ENCODE assay signal across 8 mouse cellular contexts in genomic region chr1:171195046-171195822, GRCm38 (mm10). TPM values are rescaled to one million over a fixed set of nuclear protein-coding genes. Genes with fewer than 3 reads are reported as not detected.
A peak's percentile ranks its signal among the peaks of the same experiment; 100 is the strongest.
DNase-seq lines count a peak whose midpoint lies in the region; ATAC-seq lines count a peak whose summit lies in the region.

No protein-coding gene starts in this region.

- no peaks in the 10 kb centered on the region for H3K9me3 ChIP-seq in kidney, embryonic 16.5 days (ENCODE audit: low read length)
- no peaks in the 10 kb centered on the region for H3K9me3 ChIP-seq in embryonic facial prominence, embryonic 14.5 days (ENCODE audit: control insufficient read depth, low read length)
- H3K9me3 ChIP-seq in limb, embryonic 10.5 days (replicated peaks) = no peaks in the 10 kb centered on the region
- no peaks in the 10 kb centered on the region for H3K9me3 ChIP-seq in neural tube, embryonic 15.5 days (replicated peaks)

- H3K27me3 ChIP-seq in kidney, embryonic 16.5 days (ENCODE audit: insufficient read depth, low read length) = peaks cover 41% of the 10 kb centered on the region
- peaks cover 61% of the 10 kb centered on the region for H3K27me3 ChIP-seq in embryonic facial prominence, embryonic 14.5 days (replicated peaks; ENCODE audit: control insufficient read depth, insufficient read depth, low read length)
- peaks cover 90% of the 10 kb centered on the region for H3K27me3 ChIP-seq in limb, embryonic 10.5 days (ENCODE audit: low read depth, poor library complexity, severe bottlenecking)
- H3K27me3 ChIP-seq in neural tube, embryonic 15.5 days (replicated peaks) = peaks cover 36% of the 10 kb centered on the region

- H3K4me2 ChIP-seq in kidney, embryonic 16.5 days (replicated peaks; ENCODE audit: low read depth, low read length) = peak overlapping the region; percentile 80
- peak overlapping the region; percentile 94 for H3K4me2 ChIP-seq in embryonic facial prominence, embryonic 14.5 days (ENCODE audit: low read depth, low read length)
- H3K4me2 ChIP-seq in neural tube, embryonic 15.5 days = peak overlapping the region; percentile 99

- intact Hi-C loops in left cerebral cortex, postnatal 25 days (cut with DNase I) = no loop called here

- H3K4me1 ChIP-seq in kidney, embryonic 16.5 days (ENCODE audit: insufficient read depth, low read length) = peaks cover 23% of the 10 kb centered on the region
- H3K4me1 ChIP-seq in embryonic facial prominence, embryonic 14.5 days (ENCODE audit: control insufficient read depth, insufficient read depth, low read length) = peaks cover 30% of the 10 kb centered on the region; the same call in 1 of the 2 replicates
- peaks cover 35% of the 10 kb centered on the region for H3K4me1 ChIP-seq in limb, embryonic 10.5 days
- peaks cover 39% of the 10 kb centered on the region for H3K4me1 ChIP-seq in neural tube, embryonic 15.5 days

- DNase-seq in kidney, adult 18-20 months = no peak
- DNase-seq in embryonic facial prominence, embryonic 14.5 days (ENCODE audit: low spot score) = peak; percentile 7
- DNase-seq in limb, embryonic 10.5 days (ENCODE audit: low spot score) = peak; percentile 38
- no peak for DNase-seq in left cerebral cortex, postnatal 25 days (ENCODE audit: low spot score in 2 of 2)

- peak overlapping the region; percentile 49 for H3K4me3 ChIP-seq in kidney, embryonic 16.5 days (ENCODE audit: low read length)
- peak overlapping the region; percentile 56 for H3K4me3 ChIP-seq in embryonic facial prominence, embryonic 14.5 days (ENCODE audit: low read depth, low read length)
- peak overlapping the region; percentile 65 for H3K4me3 ChIP-seq in limb, embryonic 10.5 days
- peak overlapping the region; percentile 58 for H3K4me3 ChIP-seq in neural tube, embryonic 15.5 days (replicated peaks)

- no peak overlapping the region for H3K27ac ChIP-seq in kidney, embryonic 16.5 days (ENCODE audit: low read length)
- no peak overlapping the region for H3K27ac ChIP-seq in embryonic facial prominence, embryonic 14.5 days (replicated peaks; ENCODE audit: low read depth, low read length)
- H3K27ac ChIP-seq in limb, embryonic 10.5 days = no peak overlapping the region; the same call in 1 of the 2 replicates
- 0 out of 2 replicates have a peak overlapping the region, but pooled peaks have one; percentile 24 for H3K27ac ChIP-seq in neural tube, embryonic 15.5 days (replicated peaks)

- H3K36me3 ChIP-seq in kidney, embryonic 16.5 days (ENCODE audit: insufficient read depth, low read length) = no peaks in the 10 kb centered on the region
- H3K36me3 ChIP-seq in embryonic facial prominence, embryonic 14.5 days (ENCODE audit: control insufficient read depth, insufficient read depth, low read length) = no peaks in the 10 kb centered on the region
- no peaks in the 10 kb centered on the region for H3K36me3 ChIP-seq in limb, embryonic 10.5 days
- no peaks in the 10 kb centered on the region for H3K36me3 ChIP-seq in neural tube, embryonic 15.5 days

- H3K9ac ChIP-seq in kidney, embryonic 16.5 days (replicated peaks; ENCODE audit: low read length) = no peak overlapping the region
- peak overlapping the region; percentile 65 for H3K9ac ChIP-seq in embryonic facial prominence, embryonic 14.5 days (ENCODE audit: low read depth, low read length)
- H3K9ac ChIP-seq in neural tube, embryonic 15.5 days (replicated peaks) = peak overlapping the region; percentile 61

- ATAC-seq in kidney, embryonic 16.5 days (ENCODE audit: low FRiP score, low TSS enrichment) = no peak; the same call in 1 of the 2 replicates
- no peak for ATAC-seq in embryonic facial prominence, embryonic 14.5 days (ENCODE audit: low read depth)
- ATAC-seq in neural tube, embryonic 15.5 days (ENCODE audit: low FRiP score) = peak; percentile 47; the same call in 1 of the 2 replicates
- ATAC-seq in frontal cortex, adult (ENCODE audit: low TSS enrichment) = no peak
- ATAC-seq in cerebellum, adult (ENCODE audit: insufficient number of reproducible peaks, low FRiP score, low TSS enrichment) = no peak

- WGBS in kidney, embryonic 16.5 days = 7% methylated on average over 20 of the region's 20 CpGs
- WGBS in embryonic facial prominence, embryonic 14.5 days = 6% methylated on average over 20 of the region's 20 CpGs
- WGBS in limb, embryonic 10.5 days = 4% methylated on average over 20 of the region's 20 CpGs
- 6% methylated on average over 20 of the region's 20 CpGs for WGBS in neural tube, embryonic 15.5 days

RNA-seq across cellular contexts. Expression of gene Pcp4l1, which starts 0.8 kb away (rescaled TPM):
- polyA plus RNA-seq in kidney, embryonic 16.5 days (2015; fragmentation: Nextera tagmentation; extraction: Ambion mirVana) = 3.7 and 5.1 TPM in 2 replicates
- 11.3 and 14.7 TPM in 2 replicates for polyA plus RNA-seq in embryonic facial prominence, embryonic 14.5 days (2014; fragmentation: Nextera tagmentation; extraction: Ambion mirVana)
- 1.7 and 1.9 TPM in 2 replicates for polyA plus RNA-seq in limb, embryonic 10.5 days (2016; fragmentation: Nextera tagmentation; extraction: Ambion mirVana)
- polyA plus RNA-seq in neural tube, embryonic 15.5 days (2015; fragmentation: Nextera tagmentation; extraction: Ambion mirVana) = 34.0 and 39.1 TPM in 2 replicates
- 100 to 1,000 TPM in 1 of 2 experiments, 10 to 100 TPM in 1; 70.0 to 130 TPM for total RNA-seq in left cerebral cortex, postnatal 25 days (2021)

RNA-seq across cellular contexts. Expression of gene Nr1i3, which starts 18.5 kb away (rescaled TPM):
- polyA plus RNA-seq in kidney, embryonic 16.5 days (2015; fragmentation: Nextera tagmentation; extraction: Ambion mirVana) = 0.67 and 0.89 TPM in 2 replicates
- polyA plus RNA-seq in embryonic facial prominence, embryonic 14.5 days (2014; fragmentation: Nextera tagmentation; extraction: Ambion mirVana) = 0.15 and 0.17 TPM in 2 replicates
- 0.23 and 0.34 TPM in 2 replicates for polyA plus RNA-seq in limb, embryonic 10.5 days (2016; fragmentation: Nextera tagmentation; extraction: Ambion mirVana)
- polyA plus RNA-seq in neural tube, embryonic 15.5 days (2015; fragmentation: Nextera tagmentation; extraction: Ambion mirVana) = 0.38 and 0.52 TPM in 2 replicates
- under 1 TPM in 1 of 2 experiments, not detected in 1; 0.21 TPM for total RNA-seq in left cerebral cortex, postnatal 25 days (2021)

RNA-seq across cellular contexts. Expression of gene Tomm40l, which starts 27.1 kb away (rescaled TPM):
- polyA plus RNA-seq in kidney, embryonic 16.5 days (2015; fragmentation: Nextera tagmentation; extraction: Ambion mirVana) = 40.6 and 44.1 TPM in 2 replicates
- polyA plus RNA-seq in embryonic facial prominence, embryonic 14.5 days (2014; fragmentation: Nextera tagmentation; extraction: Ambion mirVana) = 25.4 and 28.7 TPM in 2 replicates
- 32.2 and 32.5 TPM in 2 replicates for polyA plus RNA-seq in limb, embryonic 10.5 days (2016; fragmentation: Nextera tagmentation; extraction: Ambion mirVana)
- 51.0 and 60.0 TPM in 2 replicates for polyA plus RNA-seq in neural tube, embryonic 15.5 days (2015; fragmentation: Nextera tagmentation; extraction: Ambion mirVana)
- total RNA-seq in left cerebral cortex, postnatal 25 days (2021) = 10 to 100 TPM; 71.8 to 89.6 TPM

RNA-seq across cellular contexts. Expression of gene Apoa2, which starts 29.6 kb away (rescaled TPM):
- 22.4 and 32.2 TPM in 2 replicates for polyA plus RNA-seq in kidney, embryonic 16.5 days (2015; fragmentation: Nextera tagmentation; extraction: Ambion mirVana)
- polyA plus RNA-seq in embryonic facial prominence, embryonic 14.5 days (2014; fragmentation: Nextera tagmentation; extraction: Ambion mirVana) = 1.9 TPM in 2 replicates
- 1.9 and 2.6 TPM in 2 replicates for polyA plus RNA-seq in limb, embryonic 10.5 days (2016; fragmentation: Nextera tagmentation; extraction: Ambion mirVana)
- polyA plus RNA-seq in neural tube, embryonic 15.5 days (2015; fragmentation: Nextera tagmentation; extraction: Ambion mirVana) = 11.1 and 12.9 TPM in 2 replicates
- 1 to 10 TPM; 2.7 to 3.1 TPM for total RNA-seq in left cerebral cortex, postnatal 25 days (2021)

RNA-seq across cellular contexts. Expression of gene Fcer1g, which starts 38.9 kb away (rescaled TPM):
- 35.0 and 37.2 TPM in 2 replicates for polyA plus RNA-seq in kidney, embryonic 16.5 days (2015; fragmentation: Nextera tagmentation; extraction: Ambion mirVana)
- 92.7 and 100 TPM in 2 replicates for polyA plus RNA-seq in embryonic facial prominence, embryonic 14.5 days (2014; fragmentation: Nextera tagmentation; extraction: Ambion mirVana)
- 6.4 and 10.7 TPM in 2 replicates for polyA plus RNA-seq in limb, embryonic 10.5 days (2016; fragmentation: Nextera tagmentation; extraction: Ambion mirVana)
- 32.0 and 46.6 TPM in 2 replicates for polyA plus RNA-seq in neural tube, embryonic 15.5 days (2015; fragmentation: Nextera tagmentation; extraction: Ambion mirVana)
- 10 to 100 TPM; 14.9 to 15.1 TPM for total RNA-seq in left cerebral cortex, postnatal 25 days (2021)

Comparison
In these comparisons a context has a peak if more than half of its experiments do, and no peak if none do; other contexts are left out.
1. DNase-seq: peak in embryonic facial prominence, embryonic 14.5 days (single experiment) and limb, embryonic 10.5 days (single experiment); none in kidney, adult 18-20 months (single experiment) and left cerebral cortex, postnatal 25 days (0 of 2).
2. Peak in every context shown above with its lines, with median percentiles within 50 percentile points of each other: H3K4me2 ChIP-seq and H3K4me3 ChIP-seq.